Mouse (Mus musculus) A20 (cell line): ENCODE data around the gene D430041D05Rik.

Experiments
- DNase-seq: peaks from one replicate; pipeline ENCODE4 v3.0.0-alpha.2; 2011; ENCODE audit warnings: low read depth, low spot score

D430041D05Rik gene

DNA sequence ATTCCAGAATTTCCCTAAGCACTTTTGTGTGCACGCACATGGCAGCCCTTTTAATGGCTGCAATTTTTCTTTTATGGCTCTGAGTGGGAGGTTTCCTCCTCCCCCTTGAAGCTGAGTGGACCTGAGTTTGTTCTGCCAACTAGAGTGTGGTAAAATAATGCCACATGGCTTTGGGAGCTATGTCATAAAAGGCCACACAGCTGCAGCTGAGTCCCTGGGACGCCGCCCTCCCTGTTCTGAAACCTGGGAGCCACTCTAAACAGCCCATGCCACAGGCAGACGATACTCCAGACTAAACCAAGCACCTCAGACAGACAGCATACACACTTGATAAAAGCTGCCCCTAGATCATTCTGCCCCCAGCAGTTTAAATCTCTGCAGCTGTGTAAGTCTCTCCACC lies 143.8 kb downstream of the D430041D05Rik start:
- no peak for DNase-seq

GRCm38 (mm10) chr2:104261741-104262067 lies 149.1 kb downstream of the D430041D05Rik start:
- DNase-seq = no peak

- peak; percentile 40 for DNase-seq
Observed at GRCm38 (mm10) chr2:104260920-104261740, 149.7 kb downstream of the D430041D05Rik start.

GRCm38 (mm10) chr2:104256585-104256984 lies 154.2 kb downstream of the D430041D05Rik start:
- DNase-seq = no peak

GRCm38 (mm10) chr2:104254944-104255343 lies 155.9 kb downstream of the D430041D05Rik start:
- no peak for DNase-seq

DNA sequence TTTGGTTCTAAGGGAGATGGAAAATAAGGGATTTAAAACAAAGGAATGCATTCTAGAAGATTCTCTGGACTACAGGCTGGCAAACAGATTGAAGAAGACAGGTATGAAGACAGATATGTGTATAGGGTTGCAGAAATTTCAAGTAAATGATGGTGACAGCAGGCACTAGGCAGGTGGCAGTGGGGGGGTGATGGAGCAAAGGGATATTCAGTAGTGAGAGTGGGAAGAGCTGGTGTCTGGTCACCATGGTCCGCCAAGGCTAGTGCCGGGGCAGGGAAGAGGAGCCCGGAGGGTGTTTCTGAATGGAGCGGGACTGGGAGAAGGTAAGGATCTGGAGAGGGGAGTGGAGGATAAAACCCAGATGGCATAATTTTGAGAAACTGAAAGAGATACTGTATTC lies 157.5 kb downstream of the D430041D05Rik start:
- DNase-seq = no peak

- DNase-seq = no peak
Observed at GRCm38 (mm10) chr2:104251647-104252046, 159.2 kb downstream of the D430041D05Rik start.

DNA sequence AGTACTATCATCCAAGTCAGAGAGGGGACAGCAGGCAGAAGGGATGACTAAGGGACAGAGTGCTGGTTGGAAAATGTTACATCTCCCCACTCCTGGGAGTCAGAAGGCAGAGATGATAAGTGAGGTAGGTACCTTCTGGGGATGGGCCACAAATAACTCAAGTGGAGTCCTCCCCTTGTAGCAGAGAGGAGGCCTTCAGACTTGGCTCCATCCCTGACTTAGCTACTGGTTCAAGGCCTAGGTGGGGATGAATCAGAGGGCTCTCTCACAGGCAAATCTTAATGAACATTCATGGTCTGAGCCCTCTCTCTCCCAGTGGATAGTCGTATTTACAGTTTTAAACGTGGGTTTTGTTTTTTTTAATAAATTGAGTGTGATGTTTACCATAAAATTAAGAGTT lies 161.0 kb downstream of the D430041D05Rik start:
- DNase-seq = no peak

- DNase-seq = no peak
Observed at GRCm38 (mm10) chr2:104246851-104247250, 164.0 kb downstream of the D430041D05Rik start.

DNA sequence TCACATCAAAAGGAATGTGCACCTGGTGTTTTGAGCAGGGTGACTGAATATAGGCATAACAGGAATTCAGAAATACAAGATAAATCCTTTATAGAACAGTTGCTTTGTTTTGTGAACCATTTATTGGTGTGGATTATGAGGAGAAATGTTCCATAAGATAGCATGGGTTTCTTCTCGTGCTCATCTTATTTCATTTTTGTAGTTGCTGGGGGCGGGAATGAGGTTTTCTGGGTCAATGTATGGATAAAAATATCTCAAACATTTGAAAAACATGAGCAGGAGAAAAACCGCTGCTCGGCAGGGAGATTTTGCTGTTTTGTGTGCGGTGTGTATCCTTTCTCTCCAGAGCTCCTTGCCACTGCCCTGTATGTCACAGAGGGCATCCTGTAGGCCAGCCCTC lies 168.8 kb downstream of the D430041D05Rik start:
- no peak for DNase-seq

GRCm38 (mm10) chr2:104237141-104237540 lies 173.7 kb downstream of the D430041D05Rik start:
- DNase-seq = no peak

DNA sequence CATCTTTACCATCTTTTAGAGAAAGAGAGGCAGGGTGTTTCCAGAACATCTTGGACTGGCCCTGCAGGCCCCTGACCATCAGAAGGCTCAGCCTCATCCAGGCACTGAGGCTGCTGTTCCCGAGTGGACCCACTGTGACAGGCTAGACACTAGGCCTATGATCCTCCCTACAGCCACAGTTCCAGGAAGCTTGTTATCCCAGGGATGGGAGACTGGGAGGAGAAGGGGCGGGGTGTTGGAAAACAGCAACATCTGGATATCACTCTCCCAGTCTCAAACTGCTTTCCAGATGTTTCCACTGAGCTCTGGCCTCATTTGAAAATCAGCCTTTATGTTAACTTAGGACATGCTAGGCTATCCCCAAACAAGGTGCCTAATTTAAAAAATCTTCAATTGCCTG lies 180.4 kb downstream of the D430041D05Rik start:
- no peak for DNase-seq

DNA sequence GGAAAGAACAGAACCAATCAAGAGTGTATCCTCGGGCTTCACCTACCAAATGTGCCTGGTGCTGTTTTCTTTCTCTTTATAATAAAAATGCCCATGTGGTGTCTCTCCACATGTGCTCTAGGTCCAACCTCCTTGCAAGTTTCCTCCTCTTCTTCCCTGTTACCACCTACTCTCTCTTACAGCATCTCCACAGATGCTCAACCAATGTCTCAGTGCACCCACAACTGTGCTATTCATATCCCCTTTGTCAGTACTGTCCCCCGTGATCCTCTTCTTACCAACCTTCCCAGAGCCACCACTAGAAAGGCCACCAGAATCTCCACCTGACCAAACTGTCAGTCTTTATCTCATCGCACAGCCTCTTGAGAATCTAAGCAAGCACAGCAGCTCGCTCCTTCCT lies 184.8 kb downstream of the D430041D05Rik start:
- DNase-seq = no peak

- DNase-seq = no peak
Observed at GRCm38 (mm10) chr2:104219733-104220391, 191.0 kb downstream of the D430041D05Rik start.

DNA sequence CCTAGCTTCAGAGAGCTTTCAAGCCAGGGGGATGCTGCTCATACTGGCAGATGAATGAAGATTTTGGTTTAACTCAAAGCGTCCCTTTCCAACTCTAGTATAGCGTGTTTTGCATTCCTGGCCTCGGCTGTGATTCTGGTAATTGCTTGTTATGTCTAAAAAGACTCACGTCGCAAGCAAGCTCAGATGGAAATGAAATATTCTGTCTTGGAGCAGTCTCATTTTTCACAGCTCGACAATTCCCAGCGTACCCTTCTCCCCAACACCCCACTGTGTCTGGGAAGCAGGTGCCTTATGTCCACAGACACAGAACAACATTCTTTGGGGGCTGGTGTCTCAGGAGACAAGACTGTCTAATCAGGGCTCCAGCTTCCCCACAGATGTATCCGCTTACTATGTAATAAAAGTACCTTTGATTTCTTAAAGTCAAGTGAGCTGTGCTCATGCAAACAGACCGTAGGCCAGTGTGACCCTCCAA lies 192.2 kb downstream of the D430041D05Rik start:
- no peak for DNase-seq

GRCm38 (mm10) chr2:104218114-104218513 lies 192.7 kb downstream of the D430041D05Rik start:
- DNase-seq = no peak

GRCm38 (mm10) chr2:104209408-104209807 lies 201.4 kb downstream of the D430041D05Rik start:
- no peak for DNase-seq

DNA sequence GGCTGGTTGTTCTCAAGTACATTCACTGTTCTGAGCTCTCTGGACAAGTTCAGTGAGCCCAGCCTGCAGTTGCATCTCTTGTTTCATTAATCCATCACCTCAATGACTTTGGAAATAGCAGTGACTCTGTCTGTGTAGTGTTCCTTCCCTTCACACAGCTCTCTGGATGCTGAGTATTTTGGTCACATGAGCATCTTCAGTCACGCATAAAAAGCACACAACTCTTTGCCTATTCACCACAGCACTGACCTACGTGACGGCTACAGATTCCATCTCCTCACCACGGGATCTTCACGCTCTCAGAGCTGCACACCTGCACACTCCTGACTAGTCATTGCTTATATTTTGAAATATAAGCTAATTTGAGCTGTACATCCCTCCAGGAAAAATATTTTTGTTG lies 202.4 kb downstream of the D430041D05Rik start:
- DNase-seq = no peak

DNA sequence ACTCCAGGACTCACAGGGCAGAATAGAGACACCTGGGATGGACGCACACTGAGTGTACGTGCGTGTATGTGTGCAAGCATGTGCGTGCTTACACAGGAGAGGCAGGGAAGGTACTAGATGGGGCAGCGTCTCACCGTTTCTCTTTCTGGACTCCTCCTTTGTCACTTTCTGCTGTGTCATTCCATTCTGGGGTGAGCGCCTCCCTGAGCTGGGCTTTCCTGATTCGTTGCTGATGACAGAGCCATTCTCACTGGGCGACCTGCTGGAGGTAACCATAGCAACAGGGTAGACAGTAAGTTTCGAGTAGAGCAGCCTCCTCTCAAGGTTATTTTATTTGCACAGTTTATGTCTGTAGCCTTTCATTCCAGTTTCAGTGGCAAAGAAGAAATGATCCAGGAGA lies 202.9 kb downstream of the D430041D05Rik start:
- no peak for DNase-seq

DNA sequence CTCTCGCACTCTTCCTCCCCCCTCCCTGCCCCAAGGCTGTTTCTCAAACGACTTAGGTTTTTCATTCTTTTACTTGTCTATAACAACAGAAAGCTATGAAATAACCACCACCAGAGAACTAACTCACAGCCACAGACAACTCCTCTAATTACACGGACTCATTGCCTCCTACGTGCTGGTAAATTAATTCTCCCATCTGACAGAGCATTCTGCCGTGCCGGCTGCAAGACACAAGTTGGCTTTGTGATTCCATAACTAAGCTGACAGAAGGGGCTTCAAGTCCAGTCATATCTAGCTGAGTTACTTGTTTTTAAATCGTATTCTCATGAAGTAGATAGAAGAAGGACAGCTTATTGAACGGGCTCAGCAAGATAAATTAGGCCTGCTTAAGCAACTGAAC lies 205.2 kb downstream of the D430041D05Rik start:
- DNase-seq = no peak

DNA sequence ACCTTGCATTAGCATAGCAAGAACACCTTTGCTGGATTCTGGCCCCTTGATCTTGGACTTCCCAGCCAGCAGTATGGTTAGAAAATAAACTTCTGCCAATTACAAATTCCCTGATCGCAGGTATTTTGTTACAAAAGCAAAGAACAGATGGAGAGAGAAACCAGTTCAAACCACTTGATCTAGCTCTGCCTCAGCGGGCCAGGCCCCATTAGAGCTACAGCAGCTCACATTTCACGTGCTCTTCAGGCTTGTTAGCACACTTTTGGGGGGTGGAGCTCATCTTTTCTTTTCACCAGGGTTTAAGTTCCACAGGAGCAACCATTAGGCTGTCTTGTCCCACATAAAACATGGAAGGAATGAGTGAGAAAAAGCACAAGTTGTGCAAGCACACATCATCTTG lies 210.6 kb downstream of the D430041D05Rik start:
- DNase-seq = no peak

- no peak for DNase-seq
Observed at GRCm38 (mm10) chr2:104198186-104198585, 212.6 kb downstream of the D430041D05Rik start.

- peak; percentile 25 for DNase-seq
Observed at GRCm38 (mm10) chr2:104197281-104197680, 213.5 kb downstream of the D430041D05Rik start.
